Mouse (Mus musculus) erythroblast, embryonic 14.5 days (primary cell): ENCODE data around the gene Alpk1.

Source experiments
- GATA1 ChIP-seq: IDR thresholded peaks from 2 replicates; pipeline ENCODE4 v1.6.1; 2012; ENCODE audit warnings: low read length, inconsistent platforms, mixed read lengths
- TAL1 ChIP-seq: IDR thresholded peaks from 3 replicates; pipeline ENCODE4 v1.6.1; 2012; ENCODE audit warnings: low read length, inconsistent platforms, mixed read lengths

DNA sequence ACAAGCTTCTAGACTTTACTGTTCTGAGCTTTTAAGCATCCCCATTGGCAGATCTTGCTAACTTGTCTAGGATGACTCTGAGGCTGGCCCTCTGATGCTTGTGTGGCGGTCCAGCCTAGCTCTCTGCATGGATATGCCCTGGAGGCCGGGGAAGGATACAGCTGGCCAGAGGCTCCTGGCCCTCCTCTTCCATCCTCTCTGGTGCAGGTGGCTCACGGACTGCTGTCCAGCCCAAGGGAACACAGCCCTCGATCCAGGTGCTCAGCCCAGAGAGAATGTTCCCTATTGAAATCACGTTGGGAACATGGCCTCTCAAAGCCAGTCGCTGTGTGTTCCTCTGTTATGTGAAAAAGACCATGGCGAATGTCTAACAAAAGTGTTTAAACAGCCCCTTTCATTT is 119.6 kb downstream of the Alpk1 start:
- no peak for TF ChIP-seq TAL1
- TF ChIP-seq GATA1: no peak
